In the genomic region with DNA sequence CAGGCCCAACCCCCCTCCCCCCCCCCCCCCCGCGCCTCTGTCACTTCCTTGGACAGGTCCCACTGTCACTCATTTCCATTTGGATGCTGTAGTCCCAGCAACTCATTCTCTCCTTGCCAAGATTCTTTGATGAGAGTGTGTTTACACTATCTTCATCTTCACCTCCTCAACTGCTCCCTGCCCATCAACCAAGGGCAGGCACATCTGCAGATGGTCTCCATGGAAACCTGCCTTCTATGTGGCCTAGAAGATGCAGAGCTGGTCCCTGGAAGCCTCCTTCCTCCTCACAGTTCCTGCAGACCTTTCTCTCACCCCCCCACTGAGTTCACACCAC, we compare ENCODE assay signal across 14 mouse cellular contexts. TPM values are rescaled to one million over a fixed set of nuclear protein-coding genes. Genes with fewer than 3 reads are reported as not detected.
DNase-seq lines count a peak whose midpoint lies in the region; ATAC-seq and TF ChIP-seq lines count a peak whose summit lies in the region.
"Had no signal": no experiment of that assay in that cellular context is flagged by ENCODE, and none has a peak within 500 bp of the region (broad histone marks: within the 10 kb centered on the region; RNA-seq: fewer than 3 reads in every experiment).

No protein-coding gene starts in this region.

- WGBS in lung, embryonic 14.5 days: 24% methylated on average over 2 of the region's 2 CpGs
- WGBS in forebrain, embryonic 12.5 days: 80% methylated on average over 1 of the region's 2 CpGs
- no CpG with 5 or more reads among the region's 2 CpGs for WGBS in hindbrain, embryonic 16.5 days
- no CpG with 5 or more reads among the region's 2 CpGs for WGBS in neural tube, embryonic 14.5 days

- no peak overlapping the region for H3K9ac ChIP-seq in lung, embryonic 14.5 days
- H3K9ac ChIP-seq in forebrain, embryonic 12.5 days: no peak overlapping the region
- no peak overlapping the region for H3K9ac ChIP-seq in hindbrain, embryonic 16.5 days (ENCODE audit: low read depth, low read length)
- H3K9ac ChIP-seq in neural tube, embryonic 14.5 days (replicated peaks; ENCODE audit: low read depth, low read length): no peak overlapping the region
- H3K9ac ChIP-seq: kidney, embryonic 15.5 days; liver, embryonic 15.5 days had no signal

- H3K4me2 ChIP-seq in lung, embryonic 14.5 days: no peak overlapping the region
- H3K4me2 ChIP-seq in forebrain, embryonic 12.5 days: no peak overlapping the region
- no peak overlapping the region for H3K4me2 ChIP-seq in hindbrain, embryonic 16.5 days (ENCODE audit: low read length)
- H3K4me2 ChIP-seq in neural tube, embryonic 14.5 days (ENCODE audit: low read depth, low read length): no peak overlapping the region
- H3K4me2 ChIP-seq: kidney, embryonic 15.5 days; liver, embryonic 15.5 days had no signal

- no peaks in the 10 kb centered on the region for H3K9me3 ChIP-seq in lung, embryonic 14.5 days (ENCODE audit: low read depth, low read length)
- no peaks in the 10 kb centered on the region for H3K9me3 ChIP-seq in forebrain, embryonic 12.5 days
- no peaks in the 10 kb centered on the region for H3K9me3 ChIP-seq in hindbrain, embryonic 16.5 days (ENCODE audit: control insufficient read depth, low read length)
- no peaks in the 10 kb centered on the region for H3K9me3 ChIP-seq in neural tube, embryonic 14.5 days (ENCODE audit: control insufficient read depth, low read length)
- H3K9me3 ChIP-seq: kidney, embryonic 15.5 days; liver, embryonic 15.5 days had no signal

- H3K27ac ChIP-seq in lung, embryonic 14.5 days (ENCODE audit: low read depth): no peak overlapping the region; the same call in 1 of the 2 replicates
- H3K27ac ChIP-seq in forebrain, embryonic 12.5 days: peak overlapping the region; percentile 57
- H3K27ac ChIP-seq in hindbrain, embryonic 16.5 days (ENCODE audit: low read depth, low read length): peak overlapping the region; percentile 73
- H3K27ac ChIP-seq in neural tube, embryonic 14.5 days (ENCODE audit: low read depth, low read length): peak overlapping the region; percentile 60
- H3K27ac ChIP-seq: kidney, embryonic 15.5 days; liver, embryonic 15.5 days had no signal

- no peaks in the 10 kb centered on the region for H3K36me3 ChIP-seq in lung, embryonic 14.5 days (ENCODE audit: insufficient read depth)
- H3K36me3 ChIP-seq in forebrain, embryonic 12.5 days (replicated peaks): no peaks in the 10 kb centered on the region
- H3K36me3 ChIP-seq in hindbrain, embryonic 16.5 days (ENCODE audit: control insufficient read depth, insufficient read depth, low read length): no peaks in the 10 kb centered on the region
- no peaks in the 10 kb centered on the region for H3K36me3 ChIP-seq in neural tube, embryonic 14.5 days (ENCODE audit: control insufficient read depth, insufficient read depth, low read length)
- H3K36me3 ChIP-seq: kidney, embryonic 15.5 days; liver, embryonic 15.5 days had no signal

- peak; percentile 70 for DNase-seq in lung, embryonic 14.5 days
- no peak for DNase-seq in lung, postnatal 4 days
- no peak for DNase-seq in kidney, postnatal 25 days
- DNase-seq in heart, adult 8-10 months (ENCODE audit: low spot score): no peak
- DNase-seq: adrenal gland, postnatal 36 days; cerebellum, adult 18-20 months; heart, postnatal 10 days; left cerebral cortex, postnatal 4 days had no signal

- H3K4me3 ChIP-seq in lung, embryonic 14.5 days (ENCODE audit: low read depth, low read length): no peak overlapping the region
- no peak overlapping the region for H3K4me3 ChIP-seq in forebrain, embryonic 12.5 days (replicated peaks)
- no peak overlapping the region for H3K4me3 ChIP-seq in hindbrain, embryonic 16.5 days (ENCODE audit: low read length)
- H3K4me3 ChIP-seq in neural tube, embryonic 14.5 days (ENCODE audit: low read depth, low read length): no peak overlapping the region
- H3K4me3 ChIP-seq: kidney, embryonic 15.5 days; liver, embryonic 15.5 days had no signal

- peak; percentile 88 for ATAC-seq in lung, embryonic 14.5 days (ENCODE audit: insufficient read depth)
- ATAC-seq in forebrain, embryonic 12.5 days (ENCODE audit: low FRiP score): peak; percentile 57; the same call in 1 of the 2 replicates
- peak; percentile 55 for ATAC-seq in hindbrain, embryonic 16.5 days
- ATAC-seq in neural tube, embryonic 14.5 days (ENCODE audit: low read depth): peak; percentile 69
- ATAC-seq in granulocyte monocyte progenitor cell, adult 5-6 weeks (replicated peaks; ENCODE audit: poor library complexity, severe bottlenecking): no peak

- no peak for TF ChIP-seq CTCF in lung, embryonic 14.5 days (IDR thresholded peaks at IDR 0.05; ENCODE audit: low read depth)

- no peaks in the 10 kb centered on the region for H3K27me3 ChIP-seq in lung, embryonic 14.5 days (ENCODE audit: insufficient read depth, low read length)
- no peaks in the 10 kb centered on the region for H3K27me3 ChIP-seq in forebrain, embryonic 12.5 days
- H3K27me3 ChIP-seq in hindbrain, embryonic 16.5 days (replicated peaks; ENCODE audit: control insufficient read depth, insufficient read depth, low read length): no peaks in the 10 kb centered on the region
- H3K27me3 ChIP-seq in neural tube, embryonic 14.5 days (ENCODE audit: control insufficient read depth, insufficient read depth, low read length): no peaks in the 10 kb centered on the region
- H3K27me3 ChIP-seq: kidney, embryonic 15.5 days; liver, embryonic 15.5 days had no signal

- H3K4me1 ChIP-seq in lung, embryonic 14.5 days (ENCODE audit: insufficient read depth): no peaks in the 10 kb centered on the region
- peaks cover 21% of the 10 kb centered on the region for H3K4me1 ChIP-seq in forebrain, embryonic 12.5 days
- H3K4me1 ChIP-seq in hindbrain, embryonic 16.5 days (ENCODE audit: control insufficient read depth, insufficient read depth, low read depth, low read length): peaks cover 19% of the 10 kb centered on the region
- H3K4me1 ChIP-seq in neural tube, embryonic 14.5 days (ENCODE audit: control insufficient read depth, insufficient read depth, low read length): peaks cover 16% of the 10 kb centered on the region
- H3K4me1 ChIP-seq: kidney, embryonic 15.5 days; liver, embryonic 15.5 days had no signal

RNA-seq across cellular contexts. Expression of gene Rtn1, which starts 42.8 kb away (rescaled TPM):
- polyA plus RNA-seq in lung, embryonic 14.5 days (2014; fragmentation: Nextera tagmentation; extraction: Ambion mirVana): 9.4 and 9.8 TPM in 2 replicates
- 588 and 653 TPM in 2 replicates for polyA plus RNA-seq in forebrain, embryonic 12.5 days (2016; fragmentation: Nextera tagmentation; extraction: Ambion mirVana)
- 3,305 and 3,556 TPM in 2 replicates for polyA plus RNA-seq in hindbrain, embryonic 16.5 days (2015; fragmentation: Nextera tagmentation; extraction: Ambion mirVana)
- polyA plus RNA-seq in neural tube, embryonic 14.5 days (2014; fragmentation: Nextera tagmentation; extraction: Ambion mirVana): 2,768 and 3,331 TPM in 2 replicates
- total RNA-seq in heart, adult 8-10 months (2022): 1 to 10 TPM; 3.3 to 7.0 (median 5.0) TPM
- total RNA-seq in granulocyte monocyte progenitor cell, adult 5-6 weeks (2014; fragmentation: Nextera tagmentation): not detected in 2 replicates
- not detected in 2 replicates for total RNA-seq in granulocyte monocyte progenitor cell, adult 5-6 weeks (2017)

Comparison
In these comparisons a context has a peak if more than half of its experiments do, and no peak if none do; other contexts are left out.
1. RNA of gene Rtn1, which starts 42.8 kb away (polyA plus RNA-seq): 3,305 to 3,556 TPM in hindbrain, embryonic 16.5 days, 2,768 to 3,331 TPM in neural tube, embryonic 14.5 days and 588 to 653 TPM in forebrain, embryonic 12.5 days; 9.4 to 9.8 TPM in lung, embryonic 14.5 days; every median in the first group is over 10 times any median in the second.